Mouse (Mus musculus) testis, adult 2 months (tissue): Measurements from ENCODE around the gene Rxrg. TPM values are rescaled to one million over a fixed set of nuclear protein-coding genes. Genes with fewer than 3 reads are reported as not detected.
A peak's percentile ranks its signal among the peaks of the same experiment; 100 is the strongest.

Experiments
- H3K27ac ChIP-seq: fragments of 200-500 bp; 2 replicates; pipeline ENCODE4 v1.5.1; 2012; ENCODE audit warnings: low read depth, low read length; ENCODE audit not compliant: control insufficient read depth, insufficient read depth
- H3K27me3 ChIP-seq: fragments of 200-500 bp; 2 replicates; pipeline ENCODE4 v1.6.1; 2012; ENCODE audit warnings: mild to moderate bottlenecking, low read length, moderate library complexity; ENCODE audit not compliant: control insufficient read depth, insufficient read depth
- H3K36me3 ChIP-seq: fragments of 200-500 bp; 2 replicates; pipeline ENCODE4 v1.6.1; 2012; ENCODE audit warnings: mild to moderate bottlenecking, low read length; ENCODE audit not compliant: control insufficient read depth, insufficient read depth
- H3K4me1 ChIP-seq: fragments of 200-500 bp; 2 replicates; pipeline ENCODE4 v1.6.1; 2012; ENCODE audit warnings: low read length; ENCODE audit not compliant: control insufficient read depth, insufficient read depth
- H3K4me3 ChIP-seq: fragments of 200-500 bp; 2 replicates; pipeline ENCODE4 v1.5.1; 2012; ENCODE audit warnings: low read depth, mild to moderate bottlenecking, low read length, moderate library complexity, mixed read lengths; ENCODE audit not compliant: control insufficient read depth
- CTCF ChIP-seq: fragments of 200-500 bp; IDR thresholded peaks from 2 replicates; pipeline ENCODE4 v1.5.1; 2012; ENCODE audit warnings: low read depth, mild to moderate bottlenecking, inconsistent platforms, low read length, moderate library complexity; ENCODE audit not compliant: control insufficient read depth, insufficient read depth, insufficient replicate concordance
- POLR2A ChIP-seq: fragments of 200-500 bp; IDR thresholded peaks from 2 replicates; pipeline ENCODE4 v1.6.1; 2012; ENCODE audit warnings: low read depth, mild to moderate bottlenecking, inconsistent platforms, low read length, moderate library complexity; ENCODE audit not compliant: control insufficient read depth
- polyA plus RNA-seq: library from polyadenylated mRNA; depleted of rRNA; stranded (reverse); fragments of >200 nt; gene quantifications from 2 replicates; pipeline ENCODE4 v1.2.3, GENCODE M21; 2012; rRNA removed

Rxrg gene
- polyA plus RNA-seq: 1.2 and 1.8 TPM in 2 replicates

DNA sequence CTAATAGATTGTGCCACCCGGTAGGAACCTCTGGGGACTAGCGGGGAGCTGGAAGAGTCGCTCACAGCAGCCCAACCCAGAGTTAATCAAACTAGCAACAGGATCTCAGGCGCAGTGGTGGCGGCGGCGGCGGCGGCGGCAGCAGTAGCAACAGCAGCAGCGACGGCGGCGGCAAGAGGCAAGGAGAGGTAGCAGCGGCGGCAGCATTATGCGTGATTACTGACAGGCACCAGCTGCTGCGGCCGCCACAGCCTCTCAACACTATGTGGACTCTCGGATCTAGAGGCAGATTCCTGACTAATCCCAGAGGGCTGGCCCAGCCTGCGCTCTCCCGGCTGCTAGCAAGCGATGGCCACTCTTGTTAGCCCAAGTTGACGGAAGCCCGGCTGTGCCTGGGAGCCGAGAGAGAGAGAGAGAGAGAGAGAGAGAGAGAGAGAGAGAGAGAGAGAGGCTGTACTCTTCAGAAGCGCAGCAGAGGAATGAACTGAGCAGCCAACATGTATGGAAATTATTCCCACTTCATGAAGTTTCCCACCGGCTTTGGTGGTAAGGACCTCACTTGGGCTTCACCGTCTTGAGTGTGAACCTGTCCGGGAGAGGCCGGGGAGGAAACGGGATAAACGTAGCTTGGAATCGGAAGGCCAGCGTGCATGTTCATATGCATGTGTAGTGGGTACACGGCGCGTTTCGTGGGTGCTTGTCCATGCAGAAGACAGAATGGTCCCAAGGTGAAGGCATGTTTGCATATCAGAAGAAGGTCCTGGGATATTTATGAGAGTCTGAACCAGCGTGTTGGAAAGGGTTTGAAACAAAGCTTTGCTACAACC is at the start of gene Rxrg:
Gene Rxrg (plus strand): TSS at position 130 of the 827 bp plus-strand sequence.
- Histone ChIP-seq H3K27ac (no peak within 1 kb of the TSS), H3K27me3 (no peaks in the 10 kb centered on the region), H3K4me1 (no peaks in the 10 kb centered on the region; the same call in 1 of the 2 replicates)

DNA sequence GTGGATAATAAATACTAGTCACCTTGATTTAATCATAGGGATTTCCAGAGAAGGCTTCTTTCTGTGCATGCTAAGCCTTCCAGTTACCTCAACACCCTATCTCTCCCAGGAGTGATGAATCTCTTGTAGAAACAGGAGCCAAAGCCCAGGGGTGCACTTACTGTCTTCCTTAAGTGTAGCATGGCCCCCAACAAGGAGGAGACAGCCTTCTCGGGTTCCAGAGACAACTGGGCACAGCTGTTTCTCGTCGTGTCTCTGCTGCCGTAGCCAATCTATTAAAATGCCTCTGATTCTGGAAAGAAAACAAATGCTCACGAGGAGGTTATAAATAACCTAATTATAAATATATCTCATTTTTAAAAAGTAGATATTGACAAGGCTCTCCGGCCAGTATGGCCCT is 48.9 kb upstream of the Rxrg start:
- TF ChIP-seq CTCF (no peak), POLR2A (no peak)
- Histone ChIP-seq H3K4me1 (peaks cover 6% of the 10 kb centered on the region), H3K27ac (no peak overlapping the region), H3K4me3 (no peak overlapping the region), H3K27me3 (no peaks in the 10 kb centered on the region), H3K36me3 (no peaks in the 10 kb centered on the region)

More for the DNA sequence above, at the start of gene Rxrg:
- no peaks in the 10 kb centered on the region for H3K36me3 ChIP-seq
- TF ChIP-seq POLR2A (no peak), CTCF (no peak)
- peak within 1 kb of the TSS; percentile 0; the same call in 1 of the 2 replicates for H3K4me3 ChIP-seq

- no peak overlapping the region for H3K4me3 ChIP-seq
- peaks cover 6% of the 10 kb centered on the region for H3K4me1 ChIP-seq
- TF ChIP-seq CTCF (no peak), POLR2A (no peak)
- no peaks in the 10 kb centered on the region for H3K36me3 ChIP-seq
- H3K27me3 ChIP-seq: no peaks in the 10 kb centered on the region
- no peak overlapping the region for H3K27ac ChIP-seq
These were observed 46.6 kb upstream of the Rxrg start for GRCm38 (mm10) chr1:167551601-167552000.

DNA sequence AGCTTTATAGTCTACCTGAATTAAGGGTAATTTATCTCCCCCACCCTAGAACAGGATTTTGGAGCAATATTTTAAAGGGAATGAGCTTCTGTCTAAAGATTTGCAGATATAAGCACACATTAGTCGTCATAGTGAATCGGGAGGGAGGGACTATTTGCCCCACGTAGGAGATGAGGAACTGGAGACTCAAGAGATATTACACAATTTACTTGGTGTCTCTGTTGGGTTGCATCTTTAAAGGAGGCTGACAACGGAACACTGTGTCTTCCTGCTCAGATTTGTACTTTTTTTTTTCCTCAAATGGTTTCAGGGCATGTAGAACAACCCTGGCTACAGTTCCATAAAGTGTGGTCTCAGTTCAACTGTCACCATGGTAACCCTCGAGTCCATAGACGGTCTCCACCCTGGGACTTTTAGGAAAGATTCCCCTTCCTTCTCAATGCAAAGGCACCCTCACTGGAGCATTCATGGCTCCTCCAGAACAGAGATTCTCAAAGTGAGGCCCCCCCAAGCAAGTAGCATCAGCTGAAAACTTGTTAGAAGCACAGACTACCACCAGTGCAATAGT is 44.1 kb upstream of the Rxrg start:
- Histone ChIP-seq H3K4me3 (no peak overlapping the region), H3K36me3 (no peaks in the 10 kb centered on the region), H3K27ac (no peak overlapping the region), H3K27me3 (no peaks in the 10 kb centered on the region), H3K4me1 (peaks cover 6% of the 10 kb centered on the region)
- TF ChIP-seq POLR2A: no peak
- no peak for TF ChIP-seq CTCF

GRCm38 (mm10) chr1:167566571-167566970 is 31.6 kb upstream of the Rxrg start:
- Histone ChIP-seq H3K36me3 (no peaks in the 10 kb centered on the region), H3K27me3 (no peaks in the 10 kb centered on the region), H3K4me1 (no peaks in the 10 kb centered on the region), H3K27ac (no peak overlapping the region), H3K4me3 (no peak overlapping the region)
- no peak for TF ChIP-seq POLR2A
- no peak for TF ChIP-seq CTCF

- no peaks in the 10 kb centered on the region for H3K27me3 ChIP-seq
These were observed 19.1 kb upstream of the Rxrg start for GRCm38 (mm10) chr1:167579131-167579530.

GRCm38 (mm10) chr1:167583195-167583594 is 15.0 kb upstream of the Rxrg start:
- Histone ChIP-seq H3K27ac (no peak overlapping the region), H3K4me3 (no peak overlapping the region; the same call in 1 of the 2 replicates), H3K27me3 (no peaks in the 10 kb centered on the region), H3K4me1 (peaks cover 2% of the 10 kb centered on the region), H3K36me3 (no peaks in the 10 kb centered on the region)
- TF ChIP-seq POLR2A: no peak
- TF ChIP-seq CTCF: no peak

More at GRCm38 (mm10) chr1:167579131-167579530, 19.1 kb upstream of the Rxrg start:
- Histone ChIP-seq H3K27ac (no peak overlapping the region), H3K4me1 (peaks cover 2% of the 10 kb centered on the region), H3K4me3 (no peak overlapping the region), H3K36me3 (no peaks in the 10 kb centered on the region)
- TF ChIP-seq CTCF (no peak), POLR2A (no peak)
